ENCODE assay signal across 18 mouse cellular contexts in the genomic region with DNA sequence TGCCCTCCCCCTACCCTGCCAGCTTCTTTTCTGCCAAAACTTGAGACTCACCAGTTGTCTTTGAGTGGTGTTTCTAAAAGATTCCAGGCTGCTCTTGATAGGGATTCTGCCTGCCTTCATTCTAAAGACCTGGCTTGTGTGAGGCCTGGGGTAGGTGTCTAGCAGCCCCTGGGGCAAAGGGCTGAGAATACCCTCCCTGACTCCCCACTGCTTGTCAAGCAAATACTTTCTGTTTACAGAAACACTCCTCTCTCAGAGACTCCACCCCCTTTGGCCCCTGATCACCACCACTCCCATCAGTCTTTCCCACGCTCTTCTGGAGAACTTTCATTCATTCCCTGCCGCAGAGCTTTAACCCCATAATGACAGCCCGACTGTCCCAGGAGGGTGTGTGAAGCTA. TPM values are rescaled to one million over a fixed set of nuclear protein-coding genes. Genes with fewer than 3 reads are reported as not detected.
DNase-seq lines count a peak whose midpoint lies in the region; ATAC-seq and TF ChIP-seq lines count a peak whose summit lies in the region.
"Had no signal": no experiment of that assay in that cellular context is flagged by ENCODE, and none has a peak within 500 bp of the region (broad histone marks: within the 10 kb centered on the region; RNA-seq: fewer than 3 reads in every experiment).

No protein-coding gene starts in this region.

- H3K27me3 ChIP-seq in liver, embryonic 16.5 days (ENCODE audit: control insufficient read depth, insufficient read depth, low read depth, low read length) = peaks cover 32% of the 10 kb centered on the region
- H3K27me3 ChIP-seq: CH12.LX, Patski had no signal

- 30% methylated on average over 3 of the region's 3 CpGs for WGBS in liver, embryonic 16.5 days (ENCODE audit: insufficient replicate concordance)

- H3K27ac ChIP-seq in liver, embryonic 16.5 days (ENCODE audit: low read length) = no peak overlapping the region
- H3K27ac ChIP-seq in gastrocnemius, adult 2 months = no peak overlapping the region
- H3K27ac ChIP-seq: embryonic facial prominence, embryonic 15.5 days; left cerebral cortex, adult 2 months; limb, embryonic 12.5 days; neural tube, embryonic 13.5 days had no signal

- no peak overlapping the region for H3K9ac ChIP-seq in liver, embryonic 16.5 days (ENCODE audit: low read depth, low read length)
- H3K9ac ChIP-seq: embryonic facial prominence, embryonic 15.5 days; limb, embryonic 12.5 days; neural tube, embryonic 13.5 days had no signal

- no peak for TF ChIP-seq CTCF in brain, embryonic 14.5 days (IDR thresholded peaks at IDR 0.05; ENCODE audit: borderline replicate concordance, extremely low read depth, insufficient read depth, insufficient read length)
- TF ChIP-seq CTCF in gastrocnemius, adult 2 months (IDR thresholded peaks at IDR 0.05) = no peak

- ATAC-seq in liver, embryonic 16.5 days (ENCODE audit: low read depth) = peak; percentile 60
- ATAC-seq: forebrain, embryonic 14.5 days; hindbrain, embryonic 16.5 days; Patski had no signal

- intact Hi-C loops in gastrocnemius, adult 2 months (cut with DNase I) = no loop called here

- no peaks in the 10 kb centered on the region for H3K36me3 ChIP-seq in liver, embryonic 16.5 days (ENCODE audit: control insufficient read depth, insufficient read depth)
- H3K36me3 ChIP-seq: embryonic facial prominence, embryonic 15.5 days; limb, embryonic 12.5 days; neural tube, embryonic 13.5 days had no signal

- peaks cover 8% of the 10 kb centered on the region for H3K4me1 ChIP-seq in liver, embryonic 16.5 days (ENCODE audit: control insufficient read depth, low read depth, low read length)

- no peaks in the 10 kb centered on the region for H3K9me3 ChIP-seq in liver, embryonic 16.5 days (replicated peaks; ENCODE audit: control insufficient read depth, low read length)
- H3K9me3 ChIP-seq: embryonic facial prominence, embryonic 15.5 days; limb, embryonic 12.5 days; neural tube, embryonic 13.5 days had no signal

- no peak for TF ChIP-seq POLR2A in brain, embryonic 14.5 days (IDR thresholded peaks at IDR 0.05; ENCODE audit: borderline replicate concordance, extremely low read depth, insufficient read depth, insufficient read length, poor library complexity, severe bottlenecking)

- H3K4me3 ChIP-seq in liver, embryonic 16.5 days (ENCODE audit: low read depth, low read length) = no peak overlapping the region
- H3K4me3 ChIP-seq in gastrocnemius, adult 2 months = no peak overlapping the region
- H3K4me3 ChIP-seq: embryonic facial prominence, embryonic 15.5 days; left cerebral cortex, adult 2 months; limb, embryonic 12.5 days; neural tube, embryonic 13.5 days had no signal

- H3K4me2 ChIP-seq in liver, embryonic 16.5 days (ENCODE audit: low read depth, low read length) = no peak overlapping the region
- H3K4me2 ChIP-seq: embryonic facial prominence, embryonic 15.5 days; limb, embryonic 12.5 days; neural tube, embryonic 13.5 days had no signal

- peak; percentile 73 for DNase-seq in R1 (ENCODE audit: low read depth, low spot score)
- DNase-seq in brain, embryonic 14.5 days (ENCODE audit: low read depth) = peak; percentile 4
- peak; percentile 72 for DNase-seq in lung, postnatal 36 days
- DNase-seq in left cerebral cortex, adult 18-20 months (ENCODE audit: low spot score in 2 of 2) = no peak
- DNase-seq in gastrocnemius, adult 2 months = no peak
- no peak for DNase-seq in gastrocnemius, adult 18-20 months (ENCODE audit: low spot score)
- DNase-seq: cerebellum, adult 2 months; heart, postnatal 14 days had no signal

RNA-seq across cellular contexts. Expression of a gene that starts 2.9 kb away (rescaled TPM):
- 1.1 TPM in 2 replicates for polyA plus RNA-seq in brain, embryonic 14.5 days (2012; rRNA removed)
- polyA plus RNA-seq in liver, embryonic 16.5 days (2015; fragmentation: Nextera tagmentation; extraction: Ambion mirVana) = 3.2 and 3.3 TPM in 2 replicates
- total RNA-seq in left cerebral cortex, adult 18-20 months (2021) = under 1 TPM; 0.58 to 0.77 TPM
- total RNA-seq in gastrocnemius, adult 2 months (2021) = not detected
- total RNA-seq in gastrocnemius, adult 18-20 months (2021) = not detected
- total RNA-seq: megakaryocyte-erythroid progenitor cell, adult 5-6 weeks had no signal

Comparison
In these comparisons a context has a peak if more than half of its experiments do, and no peak if none do; other contexts are left out.
1. DNase-seq: peak in R1 (single experiment), brain, embryonic 14.5 days (single experiment) and lung, postnatal 36 days (single experiment); none in left cerebral cortex, adult 18-20 months (0 of 2), gastrocnemius, adult 2 months (single experiment) and gastrocnemius, adult 18-20 months (single experiment).